Mouse (Mus musculus) spleen, adult 2 months (tissue): ENCODE data around the gene Efna4. TPM values are rescaled to one million over a fixed set of nuclear protein-coding genes. Genes with fewer than 3 reads are reported as not detected.

ENCODE experiments used
- DNase-seq, 2 experiments: peaks; one replicate each; pipeline versions ENCODE4 v3.0.0 to v3.0.0-alpha.2; 2012 to 2021; ENCODE audit warnings: low spot score in 2 of 2, low read depth in 1 of 2
- H3K27ac ChIP-seq: fragments of 200-500 bp; 2 replicates; pipeline ENCODE4 v1.5.1; 2012; ENCODE audit warnings: low read length, inconsistent platforms; ENCODE audit not compliant: insufficient read depth
- H3K27me3 ChIP-seq: fragments of 200-500 bp; 2 replicates; pipeline ENCODE4 v1.6.1; 2012; ENCODE audit warnings: mild to moderate bottlenecking, moderate library complexity, low read length, inconsistent platforms; ENCODE audit not compliant: control insufficient read depth, insufficient read depth
- H3K36me3 ChIP-seq: fragments of 200-500 bp; 2 replicates; pipeline ENCODE4 v1.6.1; 2012; ENCODE audit warnings: mild to moderate bottlenecking, low read length, inconsistent platforms; ENCODE audit not compliant: control insufficient read depth, insufficient read depth
- H3K4me1 ChIP-seq: fragments of 200-500 bp; 2 replicates; pipeline ENCODE4 v1.6.1; 2011; ENCODE audit warnings: inconsistent platforms; ENCODE audit not compliant: control insufficient read depth, insufficient read depth, insufficient read length
- H3K4me3 ChIP-seq: fragments of 200-500 bp; 2 replicates; pipeline ENCODE4 v1.5.1; 2011; ENCODE audit warnings: mild to moderate bottlenecking, inconsistent platforms; ENCODE audit not compliant: insufficient read depth, insufficient read length; ENCODE audit errors: extremely low read depth
- CTCF ChIP-seq: fragments of 200-500 bp; IDR thresholded peaks from 2 replicates; pipeline ENCODE4 v1.5.1; 2011; ENCODE audit warnings: mild to moderate bottlenecking, inconsistent platforms; ENCODE audit not compliant: insufficient read depth, insufficient read length, insufficient replicate concordance; ENCODE audit errors: extremely low read depth
- POLR2A ChIP-seq: fragments of 200-500 bp; IDR thresholded peaks from 2 replicates; pipeline ENCODE4 v1.6.1; 2011; ENCODE audit warnings: low read depth, low read length, inconsistent platforms
- WGBS: fragments of 180-500 bp; shearing (Covaris S2); methylation state at CpG from one replicate; pipeline ENCODE4 v1.1.7; 2018; 5-methylcytosine and 5-hydroxymethylcytosine counted together
- polyA plus RNA-seq: library from polyadenylated mRNA; depleted of rRNA; stranded (reverse); fragments of >200 nt; gene quantifications from 2 replicates; pipeline ENCODE4 v1.2.3, GENCODE M21; 2012; rRNA removed

Efna4 gene
- polyA plus RNA-seq, 1 experiment: 0.62 TPM

GRCm38 (mm10) chr3:89288503-89288928 is 49.3 kb downstream of the Efna4 start:
- peaks cover 2% of the 10 kb centered on the region; the same call in 1 of the 2 replicates for H3K4me1 ChIP-seq
- no peak overlapping the region for H3K4me3 ChIP-seq
- no peaks in the 10 kb centered on the region for H3K27me3 ChIP-seq
- TF ChIP-seq POLR2A: no peak
- no peak for TF ChIP-seq CTCF
- DNase-seq: no peak
- H3K36me3 ChIP-seq: no peaks in the 10 kb centered on the region
- H3K27ac ChIP-seq: no peak overlapping the region
- 54% methylated on average over 7 of the region's 7 CpGs for WGBS

GRCm38 (mm10) chr3:89287286-89287685 is 50.5 kb downstream of the Efna4 start:
- Histone ChIP-seq H3K4me1 (peaks cover 2% of the 10 kb centered on the region; the same call in 1 of the 2 replicates), H3K27me3 (no peaks in the 10 kb centered on the region), H3K27ac (no peak overlapping the region), H3K36me3 (no peaks in the 10 kb centered on the region), H3K4me3 (no peak overlapping the region)
- 55% methylated on average over 5 of the region's 5 CpGs for WGBS
- TF ChIP-seq CTCF (no peak), POLR2A (no peak)
- DNase-seq: no peak

- 65% methylated on average over 2 of the region's 2 CpGs for WGBS
Measured at GRCm38 (mm10) chr3:89285526-89285925, 52.3 kb downstream of the Efna4 start.

GRCm38 (mm10) chr3:89284261-89284660 is 53.6 kb downstream of the Efna4 start:
- no peak for DNase-seq
- Histone ChIP-seq H3K27ac (no peak overlapping the region), H3K4me3 (no peak overlapping the region), H3K36me3 (no peaks in the 10 kb centered on the region), H3K27me3 (peaks cover 9% of the 10 kb centered on the region; the same call in 1 of the 2 replicates), H3K4me1 (peaks cover 15% of the 10 kb centered on the region; the same call in 1 of the 2 replicates)
- WGBS: 96% methylated on average over 3 of the region's 3 CpGs
- no peak for TF ChIP-seq CTCF
- TF ChIP-seq POLR2A: no peak

More at GRCm38 (mm10) chr3:89285526-89285925, 52.3 kb downstream of the Efna4 start:
- Histone ChIP-seq H3K4me1 (peaks cover 8% of the 10 kb centered on the region; the same call in 1 of the 2 replicates), H3K27me3 (peaks cover 4% of the 10 kb centered on the region; the same call in 1 of the 2 replicates), H3K36me3 (no peaks in the 10 kb centered on the region), H3K4me3 (no peak overlapping the region), H3K27ac (no peak overlapping the region)
- no peak for DNase-seq
- no peak for TF ChIP-seq POLR2A
- no peak for TF ChIP-seq CTCF

Other genes with a start within 250 kb of the Efna4 start
- gene Rusc1, start 244.7 kb downstream of the Efna4 start, polyA plus RNA-seq: 42.5 and 54.1 TPM in 2 replicates
- gene Gm43738, start 236.9 kb downstream of the Efna4 start, polyA plus RNA-seq: not detected in 2 replicates
- gene Fdps, start 236.1 kb downstream of the Efna4 start, polyA plus RNA-seq: 25.6 and 30.6 TPM in 2 replicates
- 10.0 and 10.2 TPM in 2 replicates for gene Pklr, start 201.9 kb downstream of the Efna4 start, polyA plus RNA-seq
- gene Hcn3, start 177.8 kb downstream of the Efna4 start, polyA plus RNA-seq: 2.7 and 3.3 TPM in 2 replicates
- gene Clk2, start 173.2 kb downstream of the Efna4 start, polyA plus RNA-seq: 66.6 and 72.2 TPM in 2 replicates
- gene Scamp3, start 160.6 kb downstream of the Efna4 start, polyA plus RNA-seq: 120 and 134 TPM in 2 replicates
- 104 and 115 TPM in 2 replicates for gene Fam189b, start 154.9 kb downstream of the Efna4 start, polyA plus RNA-seq
- 59.6 and 66.6 TPM in 2 replicates for gene Gba, start 135.1 kb downstream of the Efna4 start, polyA plus RNA-seq
- gene Thbs3, start 122.8 kb downstream of the Efna4 start, polyA plus RNA-seq: 2.9 and 3.4 TPM in 2 replicates
- 99.4 and 124 TPM in 2 replicates for gene Mtx1, start 110.9 kb downstream of the Efna4 start, polyA plus RNA-seq
- gene Muc1, start 109.0 kb downstream of the Efna4 start, polyA plus RNA-seq: 17.4 and 26.1 TPM in 2 replicates
- 93.5 and 129 TPM in 2 replicates for gene Krtcap2, start 92.1 kb downstream of the Efna4 start, polyA plus RNA-seq
- 3.6 and 5.4 TPM in 2 replicates for gene Trim46, start 91.7 kb downstream of the Efna4 start, polyA plus RNA-seq
- 231 and 419 TPM in 2 replicates for gene Dpm3, start 78.7 kb downstream of the Efna4 start, polyA plus RNA-seq
- 207 and 266 TPM in 2 replicates for gene Slc50a1, start 67.5 kb downstream of the Efna4 start, polyA plus RNA-seq
- 5.3 and 5.9 TPM in 2 replicates for gene Efna1, start 56.9 kb downstream of the Efna4 start, polyA plus RNA-seq
- not detected in 2 replicates for gene Efna3, start 15.1 kb downstream of the Efna4 start, polyA plus RNA-seq
- gene Adam15, start 12.0 kb upstream of the Efna4 start, polyA plus RNA-seq: 49.6 and 62.0 TPM in 2 replicates
- 0.15 and 0.43 TPM in 2 replicates for gene Dcst2, start 23.9 kb upstream of the Efna4 start, polyA plus RNA-seq
- 0.29 and 0.42 TPM in 2 replicates for gene Dcst1, start 27.2 kb upstream of the Efna4 start, polyA plus RNA-seq
- gene Zbtb7b, start 56.7 kb upstream of the Efna4 start, polyA plus RNA-seq: 54.5 and 58.4 TPM in 2 replicates
- gene Lenep, start 64.8 kb upstream of the Efna4 start, polyA plus RNA-seq: 1.5 and 1.9 TPM in 2 replicates
- 39.1 and 43.9 TPM in 2 replicates for gene Flad1, start 73.8 kb upstream of the Efna4 start, polyA plus RNA-seq
- 20.6 and 21.3 TPM in 2 replicates for gene Cks1b, start 80.4 kb upstream of the Efna4 start, polyA plus RNA-seq
- gene Shc1, start 80.4 kb upstream of the Efna4 start, polyA plus RNA-seq: 49.0 and 54.8 TPM in 2 replicates
- 58.2 and 111 TPM in 2 replicates for gene Pygo2, start 92.2 kb upstream of the Efna4 start, polyA plus RNA-seq
- gene Pbxip1, start 98.7 kb upstream of the Efna4 start, polyA plus RNA-seq: 47.0 and 54.2 TPM in 2 replicates
- 12.2 and 15.1 TPM in 2 replicates for gene Pmvk, start 116.5 kb upstream of the Efna4 start, polyA plus RNA-seq
- gene Kcnn3, start 182.1 kb upstream of the Efna4 start, polyA plus RNA-seq: 0.33 and 0.41 TPM in 2 replicates